Mouse (Mus musculus) megakaryocyte, embryonic 14.5 days (primary cell): ENCODE measurements around the gene Fam50a. TPM values are rescaled to one million over a fixed set of nuclear protein-coding genes. Genes with fewer than 3 reads are reported as not detected.
A peak's percentile ranks its signal among the peaks of the same experiment; 100 is the strongest.
"Not testable (repeated sequence)": the region's sequence is repeated elsewhere in the genome, so short reads cannot be mapped to it uniquely, and the experiment has no call there.

Experiments
- H3K27me3 ChIP-seq: replicated peaks from 2 replicates; pipeline ENCODE3; 2012; ENCODE audit warnings: inconsistent platforms
- H3K36me3 ChIP-seq: replicated peaks from 2 replicates; pipeline ENCODE3; 2012; ENCODE audit warnings: low read length, inconsistent platforms, mixed read lengths
- H3K4me1 ChIP-seq: 2 replicates; pipeline ENCODE4 v1.6.1; 2012; ENCODE audit warnings: inconsistent platforms
- H3K4me3 ChIP-seq: replicated peaks from 2 replicates; pipeline ENCODE3; 2012; ENCODE audit warnings: moderate library complexity, mild to moderate bottlenecking, inconsistent platforms
- H3K9me3 ChIP-seq: 2 replicates; pipeline ENCODE4 v1.6.1; 2012; ENCODE audit warnings: inconsistent platforms
- FLI1 ChIP-seq: IDR thresholded peaks from 2 replicates; pipeline ENCODE4 v1.6.1; 2012; ENCODE audit warnings: low read length, inconsistent platforms, mixed read lengths
- GATA1 ChIP-seq: IDR thresholded peaks from 3 replicates; pipeline ENCODE4 v1.6.1; 2012; ENCODE audit warnings: mixed read lengths, low read length, inconsistent platforms, borderline replicate concordance
- polyA plus RNA-seq: library from polyadenylated mRNA; stranded (reverse); fragments of >175 nt; gene quantifications from 2 replicates; pipeline ENCODE4 v1.2.3, GENCODE M21; 2012; ENCODE audit warnings: low replicate concordance; ENCODE audit not compliant: insufficient read depth

Fam50a gene
- polyA plus RNA-seq, 1 experiment = 35.7 TPM

DNA sequence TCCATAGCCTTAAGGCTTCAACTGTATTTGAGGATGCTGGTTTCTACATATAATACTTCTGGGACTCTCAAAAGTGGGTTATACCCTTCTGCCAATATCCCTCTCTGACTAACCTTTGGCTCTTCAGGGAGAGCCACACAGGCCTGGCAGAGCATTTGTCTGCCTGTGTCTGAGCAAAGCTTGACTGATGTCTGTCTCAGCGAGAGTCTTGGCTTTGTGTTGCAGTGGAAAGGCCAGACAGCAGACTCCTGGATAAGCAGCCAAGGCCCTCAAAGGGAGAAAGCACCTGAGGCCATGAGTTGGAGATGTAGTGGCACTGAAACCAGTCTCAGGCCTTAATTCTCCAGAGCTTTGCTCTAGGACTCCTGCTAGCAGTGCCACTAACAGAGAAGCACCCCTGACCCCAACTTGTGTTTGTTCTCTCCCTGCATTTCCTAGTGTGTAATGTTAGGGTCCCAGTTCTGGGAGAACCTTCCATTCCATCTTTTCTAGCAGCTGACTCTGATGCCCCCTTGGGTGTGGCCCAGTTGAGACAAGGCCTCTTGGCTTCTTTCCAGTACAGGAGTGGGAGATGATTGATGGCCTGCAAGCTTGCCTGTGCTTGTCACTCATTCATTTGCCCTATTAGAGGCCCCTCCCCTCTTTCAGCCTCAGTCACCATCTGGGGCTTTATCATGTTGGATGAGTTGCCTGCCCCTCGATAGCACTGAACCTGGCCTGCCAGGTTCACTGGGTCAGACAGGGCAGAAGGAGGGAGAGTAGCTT, 17.5 kb downstream of the Fam50a start:
- no peak for TF ChIP-seq FLI1
- no peak for TF ChIP-seq GATA1
- peaks cover 76% of the 10 kb centered on the region for H3K27me3 ChIP-seq
- no peaks in the 10 kb centered on the region for H3K36me3 ChIP-seq
- no peaks in the 10 kb centered on the region for H3K9me3 ChIP-seq
- H3K4me1 ChIP-seq = peaks cover 15% of the 10 kb centered on the region
- no peak overlapping the region for H3K4me3 ChIP-seq

- TF ChIP-seq FLI1 = no peak
- no peak for TF ChIP-seq GATA1
- H3K9me3 ChIP-seq = no peaks in the 10 kb centered on the region
- H3K36me3 ChIP-seq = no peaks in the 10 kb centered on the region
These were observed 40.0 kb downstream of the Fam50a start for GRCm38 (mm10) chrX:74352645-74353466.

DNA sequence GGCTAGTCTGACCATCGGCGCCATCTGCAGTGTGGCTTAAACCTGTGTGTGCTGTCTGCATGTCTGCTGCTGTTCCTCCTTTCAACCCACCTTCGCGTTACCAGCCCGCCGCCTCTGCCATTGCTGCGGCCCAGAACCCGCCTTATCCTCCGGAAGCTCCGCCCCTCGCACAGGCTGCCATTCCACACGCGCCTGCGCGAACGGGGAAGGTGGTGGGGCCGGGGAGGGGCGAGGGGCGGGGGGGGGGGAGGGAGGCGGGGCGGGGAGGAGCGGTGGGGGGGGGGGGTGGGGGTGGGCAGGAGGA, 40.6 kb downstream of the Fam50a start, which contains the start of gene Lage3:
Lage3 (minus strand) TSS at position 152 of the 304 bp plus-strand sequence.
- peak within 1 kb of the TSS; percentile 92 for H3K4me3 ChIP-seq
- TF ChIP-seq GATA1 (no peak), FLI1 (no peak)
- no peaks in the 10 kb centered on the region for H3K9me3 ChIP-seq
- H3K36me3 ChIP-seq = no peaks in the 10 kb centered on the region
- peaks cover 6% of the 10 kb centered on the region for H3K4me1 ChIP-seq
- peaks cover 5% of the 10 kb centered on the region for H3K27me3 ChIP-seq

More at GRCm38 (mm10) chrX:74352645-74353466, 40.0 kb downstream of the Fam50a start:
- Histone ChIP-seq H3K4me3 (peak overlapping the region; percentile 92), H3K27me3 (peaks cover 5% of the 10 kb centered on the region), H3K4me1 (peaks cover 6% of the 10 kb centered on the region)

DNA sequence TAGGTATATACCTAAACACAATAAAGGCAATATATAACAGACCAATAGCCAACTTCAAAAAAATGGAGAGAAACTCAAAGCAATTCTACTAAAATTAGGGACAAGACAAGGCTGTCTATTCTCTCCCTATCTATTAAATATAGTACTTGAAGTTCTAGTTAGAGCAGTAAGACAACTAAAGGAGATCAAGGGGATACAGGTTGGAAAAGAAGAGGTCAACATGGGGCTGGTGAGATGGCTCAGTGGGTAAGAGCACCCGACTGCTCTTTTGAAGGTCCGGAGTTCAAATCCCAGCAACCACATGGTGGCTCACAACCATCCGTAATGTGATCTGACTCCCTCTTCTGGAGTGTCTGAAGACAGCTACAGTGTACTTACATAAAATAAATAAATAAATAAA, 44.2 kb downstream of the Fam50a start:
- not testable (repeated sequence) for H3K27me3 ChIP-seq, H3K9me3 ChIP-seq, H3K4me3 ChIP-seq, H3K4me1 ChIP-seq, H3K36me3 ChIP-seq

DNA sequence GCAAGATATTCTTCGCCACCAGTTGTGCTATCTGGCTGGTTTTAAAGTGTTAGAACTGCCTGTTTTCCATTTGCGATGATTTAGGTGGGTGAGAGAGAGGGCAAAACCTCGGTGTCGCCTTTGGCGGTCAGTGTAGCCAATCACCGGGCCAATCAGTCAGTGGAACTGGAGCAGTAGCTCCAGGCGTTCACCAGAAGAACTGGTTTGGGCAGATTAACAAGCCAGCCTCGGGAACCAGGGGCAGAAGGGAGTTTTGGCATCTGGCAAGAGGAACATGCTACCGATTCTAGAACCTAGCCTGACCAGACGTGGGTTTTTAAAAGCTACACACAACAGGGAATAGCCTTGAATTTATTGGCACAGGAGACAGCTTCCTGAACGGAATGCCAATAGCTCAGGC, 46.3 kb downstream of the Fam50a start:
- TF ChIP-seq GATA1 (no peak), FLI1 (no peak)
- Histone ChIP-seq H3K27me3 (peaks cover 9% of the 10 kb centered on the region), H3K4me1 (no peaks in the 10 kb centered on the region), H3K4me3 (no peak overlapping the region), H3K9me3 (no peaks in the 10 kb centered on the region), H3K36me3 (no peaks in the 10 kb centered on the region)

- Histone ChIP-seq H3K4me3 (peak overlapping the region; percentile 95), H3K4me1 (peaks cover 38% of the 10 kb centered on the region), H3K27me3 (peaks cover 19% of the 10 kb centered on the region), H3K9me3 (no peaks in the 10 kb centered on the region), H3K36me3 (peaks cover 45% of the 10 kb centered on the region)
- TF ChIP-seq FLI1 (no peak), GATA1 (no peak)
These were observed 54.7 kb downstream of the Fam50a start for GRCm38 (mm10) chrX:74367512-74367911.

- H3K4me1 ChIP-seq = peaks cover 39% of the 10 kb centered on the region
- no peaks in the 10 kb centered on the region for H3K9me3 ChIP-seq
- peak overlapping the region; percentile 95 for H3K4me3 ChIP-seq
- TF ChIP-seq FLI1 (no peak), GATA1 (no peak)
- H3K27me3 ChIP-seq = peaks cover 23% of the 10 kb centered on the region
- H3K36me3 ChIP-seq = peaks cover 45% of the 10 kb centered on the region
These were observed 55.5 kb downstream of the Fam50a start for GRCm38 (mm10) chrX:74368209-74368909.

Other genes starting within 250 kb of the Fam50a start
- gene Opn1mw, start 185.6 kb upstream of the Fam50a start, polyA plus RNA-seq = not detected in 2 replicates
- 13.7 and 25.1 TPM in 2 replicates for gene Mecp2, start 177.7 kb upstream of the Fam50a start, polyA plus RNA-seq
- not detected in 2 replicates for gene Tex28, start 145.2 kb upstream of the Fam50a start, polyA plus RNA-seq
- not detected in 2 replicates for gene Tktl1, start 135.8 kb upstream of the Fam50a start, polyA plus RNA-seq
- 106 and 299 TPM in 2 replicates for gene Flna, start 63.2 kb upstream of the Fam50a start, polyA plus RNA-seq
- 39.1 and 49.4 TPM in 2 replicates for gene Emd, start 58.3 kb upstream of the Fam50a start, polyA plus RNA-seq
- gene Rpl10, start 42.2 kb upstream of the Fam50a start, polyA plus RNA-seq = 328 and 1,584 TPM in 2 replicates
- 29.6 and 48.2 TPM in 2 replicates for gene Taz, start 31.1 kb upstream of the Fam50a start, polyA plus RNA-seq
- 2.8 TPM in 1 of 2 replicates, not detected in the other for gene Dnase1l1, start 30.7 kb upstream of the Fam50a start, polyA plus RNA-seq
- gene Atp6ap1, start 15.9 kb upstream of the Fam50a start, polyA plus RNA-seq = 10.7 and 29.6 TPM in 2 replicates
- 38.9 and 88.6 TPM in 2 replicates for gene Gdi1, start 8.0 kb upstream of the Fam50a start, polyA plus RNA-seq
- 1.3 TPM in 1 of 2 replicates, not detected in the other for gene Plxna3, start 16.0 kb downstream of the Fam50a start, polyA plus RNA-seq
- gene Lage3, start 40.6 kb downstream of the Fam50a start, polyA plus RNA-seq = 7.0 and 8.9 TPM in 2 replicates
- gene Ubl4a, start 60.2 kb downstream of the Fam50a start, polyA plus RNA-seq = 21.1 TPM in 1 of 2 replicates, not detected in the other
- 1.9 and 3.3 TPM in 2 replicates for gene Slc10a3, start 60.3 kb downstream of the Fam50a start, polyA plus RNA-seq
- gene Fam3a, start 80.2 kb downstream of the Fam50a start, polyA plus RNA-seq = 4.0 and 8.8 TPM in 2 replicates
- gene Ikbkg, start 80.3 kb downstream of the Fam50a start, polyA plus RNA-seq = 16.4 and 19.2 TPM in 2 replicates
- gene G6pdx, start 116.2 kb downstream of the Fam50a start, polyA plus RNA-seq = 5.2 and 16.4 TPM in 2 replicates
- gene Gm6880, start 168.4 kb downstream of the Fam50a start, polyA plus RNA-seq = not detected in 2 replicates